Mouse (Mus musculus): Measurements from ENCODE around the gene Lenep. TPM values are rescaled to one million over a fixed set of nuclear protein-coding genes. Genes with fewer than 3 reads are reported as not detected.

Gene Lenep
- total and polyA plus RNA-seq, 3 experiments = not detected

GRCm38 (mm10) chr3:89386438-89387420, 15.9 kb downstream of the Lenep start:
- Histone ChIP-seq H3K36me3 (ENCODE audit: control insufficient read depth in 1 of 2, insufficient read depth in 2 of 2, low read length in 2 of 2) (peaks cover 0 to 30% of the 10 kb centered on the region in 2 experiments; a peak in 2 of 4 replicates), H3K27ac (ENCODE audit: control insufficient read depth, low read depth, low read length) (no peak overlapping the region), H3K9ac (ENCODE audit: control insufficient read depth, low read depth, low read length, poor library complexity, severe bottlenecking) (no peak overlapping the region), H3K4me3 (ENCODE audit: control insufficient read depth in 1 of 2, insufficient read depth in 1 of 2, low read depth in 2 of 2, low read length in 2 of 2) (no peak overlapping the region), H3K79me2 (ENCODE audit: control insufficient read depth, insufficient read depth, low read length, poor library complexity) (peaks cover 5% of the 10 kb centered on the region; the same call in 1 of the 2 replicates), H3K4me1 (ENCODE audit: control insufficient read depth in 1 of 2, insufficient read depth in 2 of 2, low read length in 2 of 2) (peaks cover 11 to 36% of the 10 kb centered on the region in 2 experiments), H3K27me3 (ENCODE audit: control insufficient read depth in 1 of 2, insufficient read depth in 2 of 2, low read length in 2 of 2) (no peaks in the 10 kb centered on the region), H3K9me3 (replicated peaks; ENCODE audit: insufficient read depth, low read length) (no peaks in the 10 kb centered on the region)
- TF ChIP-seq MAZ (IDR thresholded peaks at IDR 0.05; ENCODE audit: low read depth, low read length) (no peak), ZNF384 (IDR thresholded peaks at IDR 0.05; ENCODE audit: low read depth, low read length) (no peak), ETS1 (IDR thresholded peaks at IDR 0.05; ENCODE audit: low read depth, low read length) (no peak), TBP (IDR thresholded peaks at IDR 0.05; ENCODE audit: low read depth, low read length) (no peak), RCOR1 (IDR thresholded peaks at IDR 0.05; ENCODE audit: low read depth, low read length) (no peak), CHD1 (IDR thresholded peaks at IDR 0.05; ENCODE audit: low read depth, low read length) (no peak), NRF1 (IDR thresholded peaks at IDR 0.05; ENCODE audit: insufficient read depth, low read depth, low read length, poor library complexity, severe bottlenecking) (no peak), TCF12 (IDR thresholded peaks at IDR 0.05; ENCODE audit: low read depth, low read length) (no peak), MAFK (IDR thresholded peaks at IDR 0.05; ENCODE audit: borderline replicate concordance, low read depth, low read length) (no peak), POLR2A (IDR thresholded peaks at IDR 0.05; ENCODE audit: control insufficient read depth in 1 of 2, insufficient read depth in 1 of 2, low read depth in 1 of 2, low read length in 2 of 2, poor library complexity in 1 of 2) (no peak), BHLHE40 (IDR thresholded peaks at IDR 0.05; ENCODE audit: borderline replicate concordance, low read depth, low read length) (no peak), UBTF (IDR thresholded peaks at IDR 0.05; ENCODE audit: borderline replicate concordance, insufficient read depth, low read depth, low read length) (no peak), HCFC1 (IDR thresholded peaks at IDR 0.05; ENCODE audit: low read depth, low read length) (no peak), SMC3 (IDR thresholded peaks at IDR 0.05; ENCODE audit: low read depth, low read length) (no peak), TAL1 (IDR thresholded peaks at IDR 0.05; ENCODE audit: low read length) (no peak), E2F4 (IDR thresholded peaks at IDR 0.05; ENCODE audit: borderline replicate concordance, low read depth, low read length) (no peak)
- DNase-seq (ENCODE audit: low read depth, low spot score) = no peak

GRCm38 (mm10) chr3:89385451-89385850, 17.1 kb downstream of the Lenep start:
- Histone ChIP-seq H3K4me3 (ENCODE audit: control insufficient read depth in 1 of 2, insufficient read depth in 1 of 2, low read depth in 2 of 2, low read length in 2 of 2) (no peak overlapping the region), H3K9ac (ENCODE audit: control insufficient read depth, low read depth, low read length, poor library complexity, severe bottlenecking) (no peak overlapping the region), H3K27ac (ENCODE audit: control insufficient read depth, low read depth, low read length) (no peak overlapping the region), H3K4me1 (ENCODE audit: control insufficient read depth in 1 of 2, insufficient read depth in 2 of 2, low read length in 2 of 2) (peaks cover 7 to 28% of the 10 kb centered on the region in 2 experiments), H3K79me2 (ENCODE audit: control insufficient read depth, insufficient read depth, low read length, poor library complexity) (no peaks in the 10 kb centered on the region), H3K27me3 (ENCODE audit: control insufficient read depth in 1 of 2, insufficient read depth in 2 of 2, low read length in 2 of 2) (no peaks in the 10 kb centered on the region), H3K9me3 (replicated peaks; ENCODE audit: insufficient read depth, low read length) (no peaks in the 10 kb centered on the region), H3K36me3 (ENCODE audit: control insufficient read depth in 1 of 2, insufficient read depth in 2 of 2, low read length in 2 of 2) (peaks cover 0 to 22% of the 10 kb centered on the region in 2 experiments; a peak in 2 of 4 replicates)
- no peak for DNase-seq (ENCODE audit: low read depth, low spot score)
- TF ChIP-seq MYC (IDR thresholded peaks at IDR 0.05; ENCODE audit: low read depth, low read length) (no peak), TAL1 (IDR thresholded peaks at IDR 0.05; ENCODE audit: low read length) (no peak), SIN3A (IDR thresholded peaks at IDR 0.05; ENCODE audit: low read length) (no peak), POLR2AphosphoS2 (IDR thresholded peaks at IDR 0.05; ENCODE audit: low read length) (no peak), MAZ (IDR thresholded peaks at IDR 0.05; ENCODE audit: low read depth, low read length) (no peak), NELFE (IDR thresholded peaks at IDR 0.05; ENCODE audit: low read depth, low read length) (no peak), USF1 (IDR thresholded peaks at IDR 0.05; ENCODE audit: low read depth, low read length) (no peak), MYB (IDR thresholded peaks at IDR 0.05; ENCODE audit: low read depth, low read length) (no peak), MAFK (IDR thresholded peaks at IDR 0.05; ENCODE audit: borderline replicate concordance, low read depth, low read length) (no peak), TBP (IDR thresholded peaks at IDR 0.05; ENCODE audit: low read depth, low read length) (no peak), MEF2A (IDR thresholded peaks at IDR 0.05; ENCODE audit: extremely low read depth, insufficient replicate concordance, low read depth, low read length, poor library complexity, severe bottlenecking) (no peak), MXI1 (IDR thresholded peaks at IDR 0.05; ENCODE audit: low read depth, low read length) (no peak), ZNF384 (IDR thresholded peaks at IDR 0.05; ENCODE audit: low read depth, low read length) (no peak), BHLHE40 (IDR thresholded peaks at IDR 0.05; ENCODE audit: borderline replicate concordance, low read depth, low read length) (no peak)
